Mouse (Mus musculus) heart, adult 2 months (tissue): ENCODE measurements at regions not wholly inside any gene's neighbourhood (a gene's known extent, or its start where the extent isn't known, plus 50 kb on each side); places are given as distances from the start of the nearest gene placed in this dataset.

Experiments
- CTCF ChIP-seq: fragments of 200-600 bp; IDR thresholded peaks from 2 replicates; pipeline ENCODE4 v1.8.1; 2022; ENCODE audit warnings: antibody characterized with exemption, mild to moderate bottlenecking, moderate library complexity
- EP300 ChIP-seq: fragments of 200-500 bp; IDR thresholded peaks from 2 replicates; pipeline ENCODE4 v1.6.1; 2011; ENCODE audit warnings: low read depth, low read length, control low read depth; ENCODE audit not compliant: insufficient read depth
- POLR2A ChIP-seq: fragments of 200-500 bp; IDR thresholded peaks from 2 replicates; pipeline ENCODE4 v1.6.1; 2011; ENCODE audit warnings: mild to moderate bottlenecking, low read depth, low read length, control low read depth; ENCODE audit not compliant: insufficient read depth

GRCm38 (mm10) chr8:11060604-11061003 lies 52.3 kb upstream of the Irs2 start:
- TF ChIP-seq CTCF = no peak
- TF ChIP-seq POLR2A = no peak
- TF ChIP-seq EP300 = no peak
